ENCODE assay signal across 8 mouse cellular contexts in genomic region chr19:3684957-3685580, GRCm38 (mm10). TPM values are rescaled to one million over a fixed set of nuclear protein-coding genes. Genes with fewer than 3 reads are reported as not detected.
A peak's percentile ranks its signal among the peaks of the same experiment; 100 is the strongest.
DNase-seq lines count a peak whose midpoint lies in the region; ATAC-seq and TF ChIP-seq lines count a peak whose summit lies in the region.

No protein-coding gene starts in this region.

- DNase-seq in testis, postnatal 10 days (ENCODE audit: low spot score), result no peak
- no peak for DNase-seq in forebrain, postnatal 0 days
- no peak for DNase-seq in liver, embryonic 11.5 days (ENCODE audit: low spot score)
- peak; percentile 58 for DNase-seq in retina, embryonic 14.5 days (ENCODE audit: low spot score)
- no peak for DNase-seq in urinary bladder, adult 2 months (ENCODE audit: low spot score)
- no peak for DNase-seq in gastrocnemius, postnatal 36 days
- DNase-seq in ovary, postnatal 36 days (ENCODE audit: low spot score), result no peak

- H3K9me3 ChIP-seq in forebrain, postnatal 0 days (ENCODE audit: low read length), result no peaks in the 10 kb centered on the region
- H3K9me3 ChIP-seq in liver, embryonic 11.5 days (ENCODE audit: control insufficient read depth, low read length), result no peaks in the 10 kb centered on the region

- no peak for TF ChIP-seq POLR2A in testis, adult 2 months (IDR thresholded peaks at IDR 0.05; ENCODE audit: control insufficient read depth, low read depth, low read length)

- peak overlapping the region; percentile 99 for H3K4me2 ChIP-seq in forebrain, postnatal 0 days (ENCODE audit: low read depth)
- peak overlapping the region; percentile 72 for H3K4me2 ChIP-seq in liver, embryonic 11.5 days

- 14% methylated on average over 11 of the region's 11 CpGs for WGBS in forebrain, postnatal 0 days
- WGBS in liver, embryonic 11.5 days, result 19% methylated on average over 11 of the region's 11 CpGs

- H3K4me1 ChIP-seq in testis, adult 2 months (ENCODE audit: control insufficient read depth, insufficient read depth, low read length), result peaks cover 27% of the 10 kb centered on the region
- H3K4me1 ChIP-seq in forebrain, postnatal 0 days (ENCODE audit: insufficient read depth), result peaks cover 9% of the 10 kb centered on the region; the same call in 1 of the 2 replicates
- peaks cover 46% of the 10 kb centered on the region for H3K4me1 ChIP-seq in liver, embryonic 11.5 days (replicated peaks; ENCODE audit: control insufficient read depth, insufficient read depth, low read length)

- H3K36me3 ChIP-seq in testis, adult 2 months (ENCODE audit: control insufficient read depth, insufficient read depth, low read length), result no peaks in the 10 kb centered on the region
- no peaks in the 10 kb centered on the region for H3K36me3 ChIP-seq in forebrain, postnatal 0 days (ENCODE audit: insufficient read depth)
- H3K36me3 ChIP-seq in liver, embryonic 11.5 days (ENCODE audit: control insufficient read depth, insufficient read depth, low read length), result no peaks in the 10 kb centered on the region

- intact Hi-C loops in gastrocnemius, postnatal 36 days (cut with DNase I), result no loop called here

- no peak for TF ChIP-seq CTCF in testis, adult 2 months (IDR thresholded peaks at IDR 0.05; ENCODE audit: control insufficient read depth, insufficient read depth, insufficient replicate concordance, low read depth, low read length)
- TF ChIP-seq CTCF in forebrain, postnatal 0 days (IDR thresholded peaks at IDR 0.05; ENCODE audit: low read depth), result no peak

- H3K9ac ChIP-seq in forebrain, postnatal 0 days, result no peak overlapping the region
- H3K9ac ChIP-seq in liver, embryonic 11.5 days (ENCODE audit: low read depth, low read length), result peak overlapping the region; percentile 84

- no peaks in the 10 kb centered on the region for H3K27me3 ChIP-seq in testis, adult 2 months (ENCODE audit: control insufficient read depth, insufficient read depth, low read length)
- H3K27me3 ChIP-seq in forebrain, postnatal 0 days (ENCODE audit: insufficient read depth, low read length), result no peaks in the 10 kb centered on the region
- H3K27me3 ChIP-seq in liver, embryonic 11.5 days (replicated peaks; ENCODE audit: control insufficient read depth, insufficient read depth, low read length), result no peaks in the 10 kb centered on the region

- H3K27ac ChIP-seq in testis, adult 2 months (ENCODE audit: control insufficient read depth, insufficient read depth, low read depth, low read length), result no peak overlapping the region
- no peak overlapping the region; the same call in 1 of the 2 replicates for H3K27ac ChIP-seq in forebrain, postnatal 0 days (ENCODE audit: low read depth, low read length)
- peak overlapping the region; percentile 50 for H3K27ac ChIP-seq in liver, embryonic 11.5 days (ENCODE audit: low read depth, low read length)

- ATAC-seq in forebrain, postnatal 0 days, result no peak
- no peak for ATAC-seq in liver, embryonic 11.5 days (replicated peaks; ENCODE audit: low FRiP score)

- H3K4me3 ChIP-seq in testis, adult 2 months (ENCODE audit: control insufficient read depth, low read depth, low read length), result 0 out of 2 replicates have a peak overlapping the region, but pooled peaks have one; percentile 89
- peak overlapping the region; percentile 78 for H3K4me3 ChIP-seq in forebrain, postnatal 0 days (ENCODE audit: low read depth, low read length)
- peak overlapping the region; percentile 91 for H3K4me3 ChIP-seq in liver, embryonic 11.5 days (ENCODE audit: low read depth, low read length)

RNA-seq across cellular contexts. Expression of gene Lrp5, which starts 1.3 kb away (rescaled TPM):
- 24.9 and 25.3 TPM in 2 replicates for polyA plus RNA-seq in testis, adult 2 months (2012; rRNA removed)
- 7.9 and 11.1 TPM in 2 replicates for total RNA-seq in forebrain, postnatal 0 days (2014; rRNA removed)
- polyA plus RNA-seq in forebrain, postnatal 0 days (2015; fragmentation: Nextera tagmentation; extraction: Ambion mirVana), result 0.50 and 0.56 TPM in 2 replicates
- 5.4 and 6.3 TPM in 2 replicates for polyA plus RNA-seq in liver, embryonic 11.5 days (2014; fragmentation: Nextera tagmentation; extraction: Ambion mirVana)
- 7.3 and 18.1 TPM in 2 replicates for polyA plus RNA-seq in urinary bladder, adult 2 months (2012; rRNA removed)
- 10 to 100 TPM; 21.9 to 22.9 TPM for total RNA-seq in gastrocnemius, postnatal 36 days (2021)

RNA-seq across cellular contexts. Expression of gene 1810055G02Rik, which starts 23.0 kb away (rescaled TPM):
- 319 and 328 TPM in 2 replicates for polyA plus RNA-seq in testis, adult 2 months (2012; rRNA removed)
- 33.6 and 37.2 TPM in 2 replicates for total RNA-seq in forebrain, postnatal 0 days (2014; rRNA removed)
- 38.4 and 39.0 TPM in 2 replicates for polyA plus RNA-seq in forebrain, postnatal 0 days (2015; fragmentation: Nextera tagmentation; extraction: Ambion mirVana)
- polyA plus RNA-seq in liver, embryonic 11.5 days (2014; fragmentation: Nextera tagmentation; extraction: Ambion mirVana), result 27.9 and 31.3 TPM in 2 replicates
- polyA plus RNA-seq in urinary bladder, adult 2 months (2012; rRNA removed), result 41.8 and 42.9 TPM in 2 replicates
- 10 to 100 TPM; 10.6 to 11.1 TPM for total RNA-seq in gastrocnemius, postnatal 36 days (2021)
